Mouse (Mus musculus): ENCODE results near the gene Kdm6b. TPM values are rescaled to one million over a fixed set of nuclear protein-coding genes. Genes with fewer than 3 reads are reported as not detected.

Gene Kdm6b
- total RNA-seq, 2 experiments from 2014 or later = 48.3 to 49.7 TPM

- DNase-seq = peak; percentile 99
Measured at GRCm38 (mm10) chr11:69364910-69365309, 48.6 kb downstream of the Kdm6b start.

- DNase-seq = no peak
Measured at GRCm38 (mm10) chr11:69364376-69364775, 49.1 kb downstream of the Kdm6b start.

DNA sequence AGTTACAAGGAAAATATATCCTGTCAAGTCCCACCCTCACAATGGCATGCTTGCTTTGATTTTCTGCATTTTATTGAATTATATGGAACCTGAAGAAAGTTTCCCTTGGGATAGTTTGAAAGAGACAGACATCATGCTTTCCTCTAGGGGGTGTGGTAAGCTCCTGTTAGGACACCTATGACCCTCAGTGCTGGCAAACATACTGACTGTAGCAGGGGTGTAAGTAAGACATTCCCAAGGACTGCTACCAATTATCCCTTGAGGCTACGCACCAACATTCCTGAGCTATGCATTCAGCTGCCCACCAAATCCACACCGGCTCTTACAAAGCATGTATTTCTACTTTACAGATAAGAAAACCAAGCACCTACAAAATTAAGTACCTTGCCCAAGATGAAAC, 51.0 kb downstream of the Kdm6b start:
- DNase-seq = no peak

DNA sequence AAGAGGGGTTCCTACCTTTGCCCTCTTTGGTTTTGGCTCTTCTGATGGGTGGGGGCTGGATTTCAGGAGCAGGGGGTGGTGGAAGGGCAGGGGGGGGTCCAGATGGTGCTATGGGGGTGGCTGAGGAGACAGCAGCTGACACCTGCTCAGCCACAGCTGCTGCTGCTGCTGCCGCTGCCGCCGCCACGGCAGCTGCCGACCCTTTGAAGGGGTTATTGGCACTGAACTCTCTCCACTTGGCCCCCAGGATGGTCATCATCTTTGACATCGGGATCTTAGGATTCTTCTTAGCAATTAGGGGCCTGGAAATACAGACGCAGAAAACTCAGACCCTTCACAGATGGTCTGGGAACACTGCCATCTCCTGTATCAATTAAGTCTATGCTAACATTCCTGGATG, 51.5 kb downstream of the Kdm6b start:
- no peak for DNase-seq

- no peak for DNase-seq
Measured at GRCm38 (mm10) chr11:69357690-69358089, 55.8 kb downstream of the Kdm6b start.

- no peak for DNase-seq
Measured at GRCm38 (mm10) chr11:69356544-69356943, 56.9 kb downstream of the Kdm6b start.

Other genes starting within 250 kb of the Kdm6b start
- 1 to 10 TPM; 3.8 to 5.0 TPM for gene Alox8, start 215.8 kb downstream of the Kdm6b start, total RNA-seq (2021)
- gene Gucy2e, start 176.6 kb downstream of the Kdm6b start, total RNA-seq (2021) = under 1 TPM; 0.09 to 0.12 TPM
- gene Cntrob, start 89.9 kb downstream of the Kdm6b start, total RNA-seq (2021) = 10 to 100 TPM; 14.8 to 17.9 TPM
- 10 to 100 TPM; 81.6 to 86.4 TPM for gene Trappc1, start 89.7 kb downstream of the Kdm6b start, total RNA-seq (2021)
- 1 to 10 TPM; 1.5 to 2.1 TPM for gene Kcnab3, start 87.4 kb downstream of the Kdm6b start, total RNA-seq (2021)
- gene Rnf227, start 73.2 kb downstream of the Kdm6b start, total RNA-seq (2021) = 1 to 10 TPM; 2.4 to 3.1 TPM
- gene Chd3, start 44.3 kb downstream of the Kdm6b start, total RNA-seq (2021) = 10 to 100 TPM; 75.3 to 76.7 TPM
- 100 to 1,000 TPM in 1 of 2 experiments, 10 to 100 TPM in 1; 92.3 to 101 TPM for gene Naa38, start 18.2 kb downstream of the Kdm6b start, total RNA-seq (2021)
- gene Cyb5d1, start 18.0 kb downstream of the Kdm6b start, total RNA-seq (2021) = 10 to 100 TPM; 21.3 to 22.1 TPM
- gene Tmem88, start 15.4 kb downstream of the Kdm6b start, total RNA-seq (2021) = 10 to 100 TPM; 37.1 to 38.3 TPM
- under 1 TPM; 0.20 to 0.50 TPM for gene Dnah2, start 135.4 kb upstream of the Kdm6b start, total RNA-seq (2021)
- 100 to 1,000 TPM in 1 of 2 experiments, 10 to 100 TPM in 1; 98.5 to 117 TPM for gene Efnb3, start 146.5 kb upstream of the Kdm6b start, total RNA-seq (2021)
- gene Wrap53, start 166.6 kb upstream of the Kdm6b start, total RNA-seq (2021) = 1 to 10 TPM; 5.8 to 7.0 TPM
- 10 to 100 TPM; 41.6 to 46.1 TPM for gene Trp53, start 166.7 kb upstream of the Kdm6b start, total RNA-seq (2021)
- 10 to 100 TPM; 27.0 to 29.1 TPM for gene Atp1b2, start 192.3 kb upstream of the Kdm6b start, total RNA-seq (2021)
- gene Shbg, start 204.2 kb upstream of the Kdm6b start, total RNA-seq (2021) = not detected
- 1 to 10 TPM; 5.3 to 6.7 TPM for gene Sat2, start 208.3 kb upstream of the Kdm6b start, total RNA-seq (2021)
- gene Fxr2, start 219.3 kb upstream of the Kdm6b start, total RNA-seq (2021) = 10 to 100 TPM; 81.4 to 83.6 TPM
- gene Sox15, start 241.6 kb upstream of the Kdm6b start, total RNA-seq (2021) = not detected
- 10 to 100 TPM; 34.3 to 36.3 TPM for gene Mpdu1, start 249.0 kb upstream of the Kdm6b start, total RNA-seq (2021)

Data from heart, postnatal 4 days (tissue).